Mouse (Mus musculus) cerebellum, postnatal 36 days (tissue): ENCODE data around the gene Frmd3.
A peak's percentile ranks its signal among the peaks of the same experiment; 100 is the strongest.
"Not testable (repeated sequence)": the region's sequence is repeated elsewhere in the genome, so short reads cannot be mapped to it uniquely, and the experiment has no call there.

Experiments
- DNase-seq, 2 experiments: peaks; one replicate each; pipeline ENCODE4 v3.0.0; 2021 to 2022; ENCODE audit warnings: mixed read lengths in 2 of 2

Frmd3 gene

GRCm38 (mm10) chr4:74013211-74014047 is at the start of gene Frmd3:
Gene Frmd3, plus strand, starts transcription at chr4:74013442.
- DNase-seq, result peak; percentile 64 to 65

- peak; percentile 17 to 18 for DNase-seq
Observed at GRCm38 (mm10) chr4:73980454-73980853, 32.8 kb upstream of the Frmd3 start.

GRCm38 (mm10) chr4:74012277-74012676 is 965 bp upstream of the Frmd3 start:
- DNase-seq, result no peak

GRCm38 (mm10) chr4:74012700-74013099 is 542 bp upstream of the Frmd3 start:
- DNase-seq, result no peak

GRCm38 (mm10) chr4:74014048-74014500 is 832 bp downstream of the Frmd3 start:
- DNase-seq, result peak; percentile 7 to 26

GRCm38 (mm10) chr4:74020084-74020483 is 6.8 kb downstream of the Frmd3 start:
- no peak for DNase-seq

GRCm38 (mm10) chr4:74043226-74043625 is 30.0 kb downstream of the Frmd3 start:
- no peak for DNase-seq

- DNase-seq, result no peak
Observed at GRCm38 (mm10) chr4:74051692-74052091, 38.5 kb downstream of the Frmd3 start.

- peak; percentile 24 to 39 for DNase-seq
Observed at GRCm38 (mm10) chr4:74076727-74077126, 63.5 kb downstream of the Frmd3 start.

GRCm38 (mm10) chr4:74110816-74111215 is 97.6 kb downstream of the Frmd3 start:
- no peak for DNase-seq

- DNase-seq, result no peak
Observed at GRCm38 (mm10) chr4:74191528-74191927, 178.3 kb downstream of the Frmd3 start.

- no peak for DNase-seq
Observed at GRCm38 (mm10) chr4:74201281-74201811, 188.1 kb downstream of the Frmd3 start.

GRCm38 (mm10) chr4:74221780-74222179 is 208.5 kb downstream of the Frmd3 start:
- not testable (repeated sequence) for DNase-seq

GRCm38 (mm10) chr4:74222360-74222759 is 209.1 kb downstream of the Frmd3 start:
- DNase-seq, result no peak

- DNase-seq, result no peak
Observed at GRCm38 (mm10) chr4:74224210-74224609, 211.0 kb downstream of the Frmd3 start.

- no peak for DNase-seq
Observed at GRCm38 (mm10) chr4:74230994-74231393, 217.8 kb downstream of the Frmd3 start.

- DNase-seq, result peak; percentile 44 to 51
Observed at GRCm38 (mm10) chr4:74231405-74231804, 218.2 kb downstream of the Frmd3 start.

- peak; percentile 13 to 18 for DNase-seq
Observed at GRCm38 (mm10) chr4:74233534-74233933, 220.3 kb downstream of the Frmd3 start.

- DNase-seq, result no peak
Observed at GRCm38 (mm10) chr4:74242176-74242575, 228.9 kb downstream of the Frmd3 start, which contains the start of gene Kdm4c. Gene Kdm4c, plus strand, starts transcription at chr4:74242497.
